Mouse (Mus musculus): ENCODE data around the gene Mycbp2. TPM values are rescaled to one million over a fixed set of nuclear protein-coding genes. Genes with fewer than 3 reads are reported as not detected.

Mycbp2 gene
- total RNA-seq (2021) = 100 to 1,000 TPM; 160 to 169 TPM
- long read RNA-seq, partial matches to known transcripts = 22 of 39 reads
- long read RNA-seq, other reads (novel, unspliced or antisense) = 17 of 39 reads

- DNase-seq (ENCODE audit: low spot score in 2 of 2) = peak; percentile 96 to 99
Observed at GRCm38 (mm10) chr14:103346729-103347505, at the start of gene Mycbp2. Gene Mycbp2 (minus strand): TSS chr14:103346814.

GRCm38 (mm10) chr14:103392391-103392790, 45.8 kb upstream of the Mycbp2 start:
- no peak for DNase-seq (ENCODE audit: low spot score in 2 of 2)

- DNase-seq (ENCODE audit: low spot score in 2 of 2) = no peak
Observed at GRCm38 (mm10) chr14:103387431-103387830, 40.8 kb upstream of the Mycbp2 start.

- DNase-seq (ENCODE audit: low spot score in 2 of 2) = peak; percentile 31 to 52
Observed at GRCm38 (mm10) chr14:103386871-103387270, 40.3 kb upstream of the Mycbp2 start.

GRCm38 (mm10) chr14:103385084-103385610, 38.5 kb upstream of the Mycbp2 start:
- DNase-seq (ENCODE audit: low spot score in 2 of 2) = peak; percentile 13 to 62

GRCm38 (mm10) chr14:103378703-103379102, 32.1 kb upstream of the Mycbp2 start:
- no peak for DNase-seq (ENCODE audit: low spot score in 2 of 2)

- DNase-seq (ENCODE audit: low spot score in 2 of 2) = no peak
Observed at GRCm38 (mm10) chr14:103376765-103377164, 30.2 kb upstream of the Mycbp2 start.

GRCm38 (mm10) chr14:103375523-103375922, 28.9 kb upstream of the Mycbp2 start:
- DNase-seq (ENCODE audit: low spot score in 2 of 2) = no peak

- DNase-seq (ENCODE audit: low spot score in 2 of 2) = no peak
Observed at GRCm38 (mm10) chr14:103363199-103363598, 16.6 kb upstream of the Mycbp2 start.

- no peak for DNase-seq (ENCODE audit: low spot score in 2 of 2)
Observed at GRCm38 (mm10) chr14:103356066-103356465, 9.5 kb upstream of the Mycbp2 start.

GRCm38 (mm10) chr14:103354396-103355352, 8.1 kb upstream of the Mycbp2 start:
- DNase-seq (ENCODE audit: low spot score in 2 of 2) = no peak

- DNase-seq (ENCODE audit: low spot score in 2 of 2) = peak; percentile 37 to 49
Observed at GRCm38 (mm10) chr14:103345858-103346728, 521 bp downstream of the Mycbp2 start.

GRCm38 (mm10) chr14:103345486-103345857, 1.1 kb downstream of the Mycbp2 start:
- no peak for DNase-seq (ENCODE audit: low spot score in 2 of 2)

- DNase-seq (ENCODE audit: low spot score in 2 of 2) = no peak
Observed at GRCm38 (mm10) chr14:103345011-103345410, 1.6 kb downstream of the Mycbp2 start.

GRCm38 (mm10) chr14:103343791-103344190, 2.8 kb downstream of the Mycbp2 start:
- DNase-seq (ENCODE audit: low spot score in 2 of 2) = no peak

GRCm38 (mm10) chr14:103341385-103342294, 5.0 kb downstream of the Mycbp2 start:
- DNase-seq (ENCODE audit: low spot score in 2 of 2) = no peak

GRCm38 (mm10) chr14:103312926-103313325, 33.7 kb downstream of the Mycbp2 start:
- no peak for DNase-seq (ENCODE audit: low spot score in 2 of 2)

- no peak for DNase-seq (ENCODE audit: low spot score in 2 of 2)
Observed at GRCm38 (mm10) chr14:103296227-103296626, 50.4 kb downstream of the Mycbp2 start.

- DNase-seq (ENCODE audit: low spot score in 2 of 2) = no peak
Observed at GRCm38 (mm10) chr14:103286650-103287049, 60.0 kb downstream of the Mycbp2 start.

Measured in layer of hippocampus, adult 18-20 months (tissue).